Mouse (Mus musculus) megakaryocyte, embryonic 14.5 days (primary cell): ENCODE measurements around the gene Usp24.

Experiments used
- FLI1 ChIP-seq: IDR thresholded peaks from 2 replicates; pipeline ENCODE4 v1.6.1; 2012; ENCODE audit warnings: low read length, inconsistent platforms, mixed read lengths
- GATA1 ChIP-seq: IDR thresholded peaks from 3 replicates; pipeline ENCODE4 v1.6.1; 2012; ENCODE audit warnings: mixed read lengths, low read length, inconsistent platforms, borderline replicate concordance

DNA sequence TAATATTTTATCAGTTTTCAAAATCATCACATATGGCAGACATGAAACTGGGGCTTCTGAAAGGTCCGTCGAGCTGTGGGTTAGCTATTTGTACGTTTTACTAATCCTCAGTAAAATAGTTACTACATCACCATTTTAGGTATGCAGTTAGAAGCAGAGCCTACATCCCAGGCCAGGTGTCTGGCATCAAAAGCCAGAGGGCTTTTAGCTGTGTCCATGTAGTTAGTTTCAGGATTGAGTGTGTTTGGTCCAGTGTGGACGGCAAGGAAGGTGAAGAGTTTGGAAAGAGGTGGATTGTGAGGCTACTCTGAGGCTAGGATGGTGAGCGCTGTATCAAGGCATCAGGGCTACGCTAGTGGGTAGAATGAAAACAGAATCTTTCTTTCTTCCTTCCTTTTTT is 3.0 kb downstream of the Usp24 start:
- no peak for TF ChIP-seq GATA1
- TF ChIP-seq FLI1 = no peak
